Mouse (Mus musculus): ENCODE measurements around the gene Limch1. TPM values are rescaled to one million over a fixed set of nuclear protein-coding genes. Genes with fewer than 3 reads are reported as not detected.

Gene Limch1
- total RNA-seq, 2 experiments from 2014 or later = 94.9 to 110 TPM

DNA sequence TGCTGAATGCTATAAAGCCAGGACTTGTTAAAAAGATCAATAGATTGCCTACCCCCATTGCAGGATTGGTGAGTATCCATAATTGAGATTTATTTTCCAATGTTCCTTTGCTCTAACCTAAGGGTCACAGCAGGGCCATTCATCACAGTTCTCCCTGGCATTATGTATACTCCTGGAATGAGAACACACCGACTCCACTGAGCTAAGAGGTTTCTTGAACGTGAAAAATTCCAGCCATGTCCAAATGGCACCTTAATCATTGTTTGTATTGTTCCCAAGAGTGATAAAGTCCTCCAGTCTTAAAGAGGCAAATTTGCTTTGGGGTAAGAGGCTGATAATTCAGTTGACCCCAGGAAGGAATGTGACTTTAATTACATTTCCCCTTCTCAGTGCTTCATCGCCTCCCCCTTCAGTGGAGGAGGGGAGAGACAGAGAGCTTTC, 136.3 kb downstream of the Limch1 start:
- no peak for DNase-seq

DNA sequence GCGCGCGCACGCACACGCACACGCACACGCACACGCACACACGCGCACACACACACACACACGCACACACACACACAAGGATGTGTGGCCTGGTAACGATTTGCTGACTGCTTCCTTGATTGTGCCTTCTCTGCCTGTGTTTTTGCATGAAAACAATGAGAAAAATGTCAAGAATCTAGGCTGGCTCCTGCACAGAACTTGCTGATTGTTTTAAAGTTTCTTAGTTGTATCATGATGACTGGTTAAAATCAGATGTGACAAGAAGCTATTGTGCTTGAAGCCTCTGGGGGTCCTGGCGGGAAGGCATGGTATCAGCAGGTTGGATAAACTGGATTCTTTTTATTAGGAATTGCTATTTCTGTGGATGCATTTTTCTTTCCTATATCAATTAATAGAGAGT, 137.1 kb downstream of the Limch1 start:
- no peak for DNase-seq

GRCm38 (mm10) chr5:66884505-66884904, 138.9 kb downstream of the Limch1 start:
- DNase-seq = no peak

DNA sequence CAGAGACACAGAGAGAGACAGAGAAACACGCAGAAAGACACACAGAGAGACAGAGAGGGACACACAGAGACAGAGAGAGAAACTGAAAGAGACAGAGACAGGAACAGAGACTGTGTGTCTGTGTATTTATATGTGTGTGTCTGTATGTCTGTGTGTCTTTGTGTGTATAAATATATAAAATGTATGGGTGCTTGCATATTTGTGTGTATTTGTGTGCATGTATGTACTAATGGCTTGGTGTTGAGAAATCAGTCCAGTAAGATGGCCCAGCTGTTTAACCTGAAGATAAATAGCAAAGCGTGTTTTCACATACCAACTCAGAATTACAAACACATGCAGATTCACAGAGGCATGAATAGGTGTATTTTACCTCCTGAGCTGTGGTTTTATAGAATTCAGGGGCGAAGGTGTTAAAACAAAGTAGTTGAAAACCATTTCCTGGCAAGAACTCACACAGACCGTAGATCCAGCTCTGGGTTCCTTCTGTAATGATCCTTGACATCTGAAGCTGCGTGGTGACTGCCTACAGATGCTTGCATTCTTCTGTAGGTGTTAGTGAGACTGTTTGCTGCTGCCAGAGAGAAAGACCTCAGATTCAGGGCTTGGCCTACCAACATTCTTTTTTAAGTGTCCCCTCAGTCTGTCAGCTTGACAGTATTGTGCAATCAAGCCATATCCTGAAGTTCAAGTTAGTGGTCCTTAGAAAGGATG, 140.9 kb downstream of the Limch1 start:
- DNase-seq = no peak

DNA sequence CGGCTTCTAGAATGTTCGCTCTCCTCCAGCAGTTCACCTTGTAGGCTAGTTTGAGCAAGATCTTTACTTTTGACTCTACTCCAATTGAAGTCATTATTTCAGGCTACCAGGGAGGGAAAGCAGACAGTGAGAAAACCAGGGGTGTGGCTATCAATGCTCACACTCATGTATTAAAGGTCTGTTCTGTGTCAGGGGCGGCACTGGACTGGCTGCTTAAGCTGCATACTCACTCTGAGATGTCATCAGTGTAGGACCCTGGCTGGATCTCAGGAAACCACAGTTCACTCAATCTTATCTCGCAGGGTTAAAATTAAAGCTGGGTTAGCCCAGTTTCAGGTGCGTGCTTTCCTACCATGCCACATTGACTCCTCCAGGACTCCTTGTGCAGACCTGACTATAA, 142.4 kb downstream of the Limch1 start:
- DNase-seq = no peak

GRCm38 (mm10) chr5:66889337-66889736, 143.7 kb downstream of the Limch1 start:
- no peak for DNase-seq

- DNase-seq = no peak
Measured at GRCm38 (mm10) chr5:66895440-66896120, 150.0 kb downstream of the Limch1 start.

GRCm38 (mm10) chr5:66897584-66897983, 152.0 kb downstream of the Limch1 start:
- DNase-seq = no peak

- DNase-seq = no peak
Measured at GRCm38 (mm10) chr5:66898252-66898651, 152.6 kb downstream of the Limch1 start.

GRCm38 (mm10) chr5:66898811-66899430, 153.3 kb downstream of the Limch1 start:
- DNase-seq = no peak

- no peak for DNase-seq
Measured at GRCm38 (mm10) chr5:66901116-66901515, 155.5 kb downstream of the Limch1 start.

GRCm38 (mm10) chr5:66904835-66905234, 159.2 kb downstream of the Limch1 start:
- no peak for DNase-seq

- DNase-seq = no peak
Measured at GRCm38 (mm10) chr5:66908883-66909282, 163.3 kb downstream of the Limch1 start.

GRCm38 (mm10) chr5:66909962-66910361, 164.3 kb downstream of the Limch1 start:
- DNase-seq = no peak

DNA sequence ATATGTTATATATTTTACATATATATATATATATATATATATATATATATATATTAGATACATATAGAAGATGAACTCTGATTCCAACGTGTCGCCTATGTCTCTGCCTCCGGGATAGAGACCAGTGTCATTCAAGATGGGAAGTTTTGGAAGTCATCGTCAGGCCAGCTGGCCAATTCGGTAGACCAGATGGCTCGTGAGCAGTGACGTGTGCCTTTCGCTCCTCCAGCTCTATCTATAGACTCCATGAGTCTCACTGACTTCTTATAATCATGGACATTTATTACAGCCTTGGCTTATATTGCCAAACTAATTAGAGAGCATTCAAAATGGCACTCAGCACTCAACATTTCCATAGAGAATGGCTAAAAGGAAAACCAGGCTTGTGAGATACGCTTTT, 165.0 kb downstream of the Limch1 start:
- DNase-seq = no peak

- no peak for DNase-seq
Measured at GRCm38 (mm10) chr5:66911068-66911467, 165.4 kb downstream of the Limch1 start.

DNA sequence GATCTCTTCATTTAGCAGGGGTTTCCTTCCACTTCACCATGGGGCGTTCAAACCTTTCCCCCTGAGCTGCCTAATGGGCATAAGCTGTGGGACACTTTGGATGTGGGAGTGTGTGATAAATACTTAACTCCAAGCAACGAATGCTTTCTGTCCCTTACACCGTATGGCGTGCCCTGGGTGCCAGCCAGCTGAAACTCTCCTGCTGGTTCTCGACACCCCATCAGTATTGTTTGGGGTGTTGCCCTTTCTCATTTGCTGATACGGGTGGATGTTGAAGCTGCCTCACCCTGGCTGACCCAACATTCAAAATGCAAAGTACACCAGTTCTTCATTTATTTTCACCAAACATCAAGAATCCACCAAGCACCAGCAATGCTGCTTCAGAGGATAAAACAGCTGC, 168.2 kb downstream of the Limch1 start:
- no peak for DNase-seq

GRCm38 (mm10) chr5:66917353-66918315, 172.0 kb downstream of the Limch1 start:
- DNase-seq = no peak

DNA sequence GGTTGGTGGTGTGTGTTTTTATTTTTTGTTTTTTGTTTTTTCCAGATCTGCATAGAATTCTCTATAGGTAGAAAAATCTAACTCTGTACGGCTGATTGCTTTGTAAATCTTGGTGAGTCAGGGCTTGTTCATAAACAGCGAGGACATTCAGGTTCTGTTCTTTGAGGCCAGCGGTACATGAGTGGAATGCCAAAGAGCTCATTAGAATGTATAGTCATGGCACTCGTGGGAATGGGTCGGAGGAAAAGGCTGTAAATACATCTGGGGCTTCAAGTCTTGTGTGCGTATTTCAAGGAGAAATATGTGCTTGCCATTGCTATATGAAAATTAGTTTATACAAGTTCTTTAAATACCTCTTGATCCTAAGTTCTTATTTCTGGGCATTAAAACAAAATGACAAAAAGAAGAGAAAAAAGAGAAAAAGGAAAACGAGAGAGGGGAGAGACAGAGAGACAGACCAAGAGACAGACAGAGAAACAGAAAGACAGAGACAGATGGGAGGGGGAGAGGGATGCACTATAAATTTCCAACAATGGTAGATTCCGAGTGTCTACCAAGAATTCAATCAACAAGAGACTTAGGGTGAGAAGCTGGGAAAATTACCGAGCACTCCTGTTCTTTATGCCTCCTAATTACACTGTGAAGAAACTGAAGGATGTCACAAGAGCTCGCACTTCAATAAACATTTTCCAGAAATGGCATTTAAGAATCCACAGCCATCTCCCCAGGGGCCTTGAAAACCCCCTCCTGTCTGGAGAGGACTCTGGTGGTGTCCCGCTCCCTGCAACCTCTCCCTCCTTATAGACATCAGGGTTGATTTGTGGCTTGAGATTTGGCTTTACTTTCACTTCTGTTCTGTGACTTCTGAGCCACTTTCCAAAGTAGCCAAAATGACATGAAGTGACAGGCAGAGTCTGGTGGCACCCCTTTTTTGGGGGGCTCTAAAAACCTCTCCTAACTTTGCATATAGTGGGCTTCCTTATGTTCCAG, 173.0 kb downstream of the Limch1 start:
- no peak for DNase-seq

DNA sequence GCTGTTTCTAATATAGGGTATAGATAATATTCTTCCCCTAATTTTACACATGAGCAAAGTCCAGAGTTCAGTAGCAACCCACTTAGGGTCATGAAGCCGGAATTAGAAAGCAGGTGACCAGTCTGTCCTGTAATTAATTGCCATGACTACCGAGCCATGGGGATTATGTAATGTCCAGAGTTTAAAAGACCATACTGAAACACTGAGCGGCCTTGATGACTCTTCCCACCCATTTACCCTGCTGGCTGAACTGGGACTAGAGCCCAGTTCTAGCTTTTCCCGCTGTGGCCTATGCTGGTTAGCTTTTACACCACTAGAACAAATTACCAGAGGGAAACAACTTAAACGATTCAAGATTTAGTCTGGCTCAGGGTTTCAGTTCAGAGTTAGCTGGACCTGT, 177.0 kb downstream of the Limch1 start:
- no peak for DNase-seq

DNA sequence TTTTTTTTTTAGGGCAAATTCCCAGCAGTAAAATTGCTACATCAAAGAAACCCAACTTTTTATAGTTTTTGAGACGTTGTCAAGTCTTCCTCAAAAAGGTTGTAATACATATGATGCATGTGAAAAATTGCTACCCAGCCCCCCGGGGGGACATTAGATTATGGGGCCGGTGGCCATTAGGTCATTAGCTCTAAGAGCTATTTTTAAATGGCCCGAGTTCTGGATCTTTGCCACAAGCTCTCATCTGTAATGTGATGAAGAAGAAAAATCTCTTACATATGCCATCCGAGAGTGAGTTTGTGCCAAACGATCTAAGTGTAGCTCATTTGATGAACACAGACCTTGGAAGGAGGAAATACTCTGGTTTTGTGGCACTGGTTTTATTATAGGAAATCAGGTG, 183.7 kb downstream of the Limch1 start:
- no peak for DNase-seq
